Mouse (Mus musculus): Measurements from ENCODE around the gene Thada.

Gene Thada

DNA sequence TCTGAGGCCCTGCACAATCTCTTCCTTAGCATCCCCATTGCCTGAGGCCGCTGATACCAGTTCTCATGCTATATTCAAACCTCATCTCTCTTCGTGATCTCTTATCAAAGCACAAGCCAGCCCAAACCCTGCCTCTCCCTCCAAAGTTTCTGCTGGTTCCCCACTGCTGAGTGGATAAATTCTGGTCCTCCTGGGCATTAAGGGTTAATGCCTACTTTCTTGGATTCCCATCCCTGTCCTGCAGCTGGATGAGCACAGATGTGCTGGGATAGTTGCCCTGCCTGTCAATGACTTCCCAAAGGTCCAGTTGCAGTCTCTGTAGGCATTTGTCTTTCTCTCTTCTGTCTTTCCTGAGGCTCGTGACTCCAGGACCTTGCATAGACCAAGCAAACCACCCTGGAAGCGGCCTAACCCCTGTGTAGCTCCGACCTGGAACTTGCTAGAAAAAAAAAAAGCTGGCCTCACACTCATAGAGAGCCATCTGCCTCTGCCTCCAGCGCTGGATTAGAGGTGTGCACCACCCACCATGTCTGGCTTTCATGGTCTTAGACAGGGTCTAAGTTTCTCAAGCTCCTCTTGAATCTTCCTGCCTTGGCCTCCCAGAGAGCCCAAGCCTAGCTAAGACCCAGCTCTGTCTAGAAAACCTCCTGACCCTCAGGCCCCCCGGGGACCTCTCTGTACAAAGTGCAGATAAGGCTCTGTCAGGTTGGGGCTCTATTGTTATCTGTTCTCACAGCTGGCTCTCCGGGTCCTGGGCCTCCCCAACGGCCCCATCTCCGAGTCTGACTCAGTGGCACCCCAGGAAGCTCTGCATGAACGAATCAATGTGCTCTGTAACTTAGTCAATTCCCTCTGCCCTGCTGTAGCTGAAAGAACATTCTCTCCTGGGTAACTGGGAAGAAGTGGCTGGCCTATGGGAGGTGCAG is 318.6 kb downstream of the Thada start:
- no peak for DNase-seq (ENCODE audit: low read depth, low spot score)

DNA sequence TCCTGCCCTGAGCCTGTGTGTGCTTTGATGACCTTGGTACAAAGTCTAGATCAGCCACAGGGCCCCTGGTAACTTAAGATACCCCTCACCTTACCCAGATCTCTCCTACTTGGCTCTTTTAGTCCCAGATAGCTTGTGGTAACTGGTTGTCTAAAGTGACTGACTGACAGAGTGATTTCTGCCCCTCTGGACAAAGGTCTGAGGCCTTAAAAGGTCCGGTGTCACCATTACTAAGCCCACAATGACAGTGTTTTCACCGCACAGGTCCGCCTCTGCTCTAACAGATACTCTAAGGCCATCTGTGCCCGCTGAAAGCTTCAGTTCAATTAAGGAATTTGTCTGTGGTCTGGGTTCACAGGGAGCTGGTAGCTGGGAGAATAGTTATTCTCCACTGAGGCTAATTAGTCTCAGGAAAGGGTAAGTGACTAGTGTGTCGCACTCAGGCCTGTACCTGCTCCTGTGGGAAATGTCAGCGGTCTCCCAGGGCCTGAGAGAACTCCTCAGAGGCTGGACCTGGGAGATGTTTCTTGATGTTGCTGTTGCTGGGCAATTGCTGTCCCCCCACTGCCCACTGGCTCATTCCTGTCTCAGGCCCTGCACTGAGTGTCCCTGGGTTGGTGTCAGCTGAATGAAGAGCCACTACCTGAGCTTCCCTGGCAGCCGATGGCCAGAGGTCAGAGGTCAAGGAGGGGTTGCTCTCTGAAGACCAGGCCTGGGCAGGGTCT is 319.4 kb downstream of the Thada start:
- DNase-seq (ENCODE audit: low read depth, low spot score): no peak

- DNase-seq (ENCODE audit: low read depth, low spot score): no peak
Observed at GRCm38 (mm10) chr17:84145826-84146287, 320.1 kb downstream of the Thada start.

DNA sequence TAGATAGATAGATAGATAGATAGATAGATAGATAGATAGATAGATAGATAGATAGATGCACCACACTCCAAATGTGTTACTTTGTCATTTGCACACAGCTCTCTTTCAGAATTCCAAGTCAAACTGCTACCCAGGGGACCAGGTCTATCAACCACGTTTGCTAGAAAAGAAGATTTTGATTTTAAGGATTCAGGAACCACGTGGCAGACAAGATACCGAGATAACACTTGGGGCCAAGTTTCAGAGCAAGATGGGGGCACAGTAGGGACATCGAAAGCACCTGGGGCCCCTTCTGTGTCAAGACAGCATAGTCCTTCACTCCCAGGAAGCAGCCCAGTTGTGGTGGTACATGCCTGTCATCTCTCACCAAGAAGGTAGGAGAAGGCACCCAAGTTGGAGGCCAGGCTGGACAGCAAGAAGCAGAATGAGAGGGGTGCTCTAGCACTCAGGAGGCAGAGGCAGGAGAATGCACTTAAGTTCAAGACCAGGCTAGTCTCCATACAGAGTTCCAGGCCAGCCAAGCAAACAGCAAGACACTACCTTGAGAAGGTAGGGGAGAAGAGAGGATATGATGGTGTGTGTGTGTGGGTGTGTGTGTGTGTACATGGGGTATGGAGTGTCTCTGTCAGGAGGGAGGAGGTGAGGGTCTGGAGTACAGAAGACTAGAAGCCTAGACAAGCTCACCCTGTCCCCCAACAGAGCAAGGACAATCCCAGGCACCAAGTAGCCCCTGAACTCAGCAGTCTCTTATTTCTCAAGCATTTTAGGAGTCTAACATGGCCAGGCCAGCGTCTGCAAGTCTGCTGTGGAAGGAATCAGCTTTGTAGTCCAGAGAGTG is 321.0 kb downstream of the Thada start:
- DNase-seq (ENCODE audit: low read depth, low spot score): no peak

- DNase-seq (ENCODE audit: low read depth, low spot score): no peak
Observed at GRCm38 (mm10) chr17:84144130-84144529, 321.9 kb downstream of the Thada start.

GRCm38 (mm10) chr17:84143219-84143844 is 322.7 kb downstream of the Thada start:
- no peak for DNase-seq (ENCODE audit: low read depth, low spot score)

DNA sequence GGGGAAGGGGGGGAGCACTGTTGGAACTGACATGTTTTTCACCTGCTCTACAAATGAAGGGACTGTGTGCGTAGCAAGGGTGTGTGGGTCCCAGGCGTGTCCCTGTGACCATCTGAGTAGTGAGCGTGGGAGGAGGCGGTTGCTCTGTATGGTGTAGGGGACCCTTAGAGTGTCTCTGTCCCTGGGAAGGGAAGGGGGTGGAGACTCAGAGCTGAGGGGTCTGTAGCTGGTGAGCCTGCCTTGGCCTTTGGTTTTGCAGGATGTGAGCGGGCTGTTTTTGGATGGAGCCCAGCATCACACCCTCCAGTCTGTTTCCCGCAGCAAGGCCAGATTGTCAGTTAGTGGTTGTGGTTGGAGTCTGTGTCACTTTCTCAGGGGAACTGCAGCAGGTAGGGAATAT is 324.3 kb downstream of the Thada start:
- DNase-seq (ENCODE audit: low read depth, low spot score): no peak

- DNase-seq (ENCODE audit: low read depth, low spot score): no peak
Observed at GRCm38 (mm10) chr17:84140822-84141507, 325.0 kb downstream of the Thada start.

Measured in R1 (cell line).